Mouse (Mus musculus): Measurements from ENCODE around the gene Gpr176.

GRCm38 (mm10) chr2:118319176-118319575 is 54.0 kb downstream of the Gpr176 start:
- TF ChIP-seq CTCF (IDR thresholded peaks at IDR 0.05; ENCODE audit: low read depth, low read length) (no peak), POLR2A (IDR thresholded peaks at IDR 0.05; ENCODE audit: extremely low read depth, insufficient read depth, low read length) (no peak)

Measured in liver, adult 2 months (tissue).